Mouse (Mus musculus) liver, embryonic 14.5 days (tissue): ENCODE data around the gene Marc2. TPM values are rescaled to one million over a fixed set of nuclear protein-coding genes. Genes with fewer than 3 reads are reported as not detected.

Experiments used
- ATAC-seq: fragments of 200-750 bp; cut with Nextera tagmentation; 2 replicates; pipeline ENCODE4 v1.8.0; 2017; ENCODE audit warnings: moderate number of reproducible peaks, mild to moderate bottlenecking, moderate library complexity; ENCODE audit not compliant: insufficient read depth
- DNase-seq, 3 experiments: peaks; one replicate each; pipeline ENCODE4 v3.0.0-alpha.2; 2012 to 2013; ENCODE audit warnings: low read depth in 3 of 3, low spot score in 3 of 3
- H3K27ac ChIP-seq: fragments of 300-500 bp; sonication (generic); 2 replicates; pipeline ENCODE4 v1.5.1; 2014; ENCODE audit warnings: moderate library complexity, mild to moderate bottlenecking, control low read depth, inconsistent platforms
- H3K27me3 ChIP-seq: fragments of 300-500 bp; sonication (generic); 2 replicates; pipeline ENCODE4 v1.6.1; 2014; ENCODE audit warnings: mild to moderate bottlenecking, low read length, moderate library complexity; ENCODE audit not compliant: control insufficient read depth, insufficient read depth
- H3K36me3 ChIP-seq: fragments of 300-500 bp; sonication (generic); replicated peaks from 2 replicates; pipeline ENCODE4 v1.6.1; 2014; ENCODE audit warnings: low read depth; ENCODE audit not compliant: control insufficient read depth, insufficient read depth
- H3K4me1 ChIP-seq, 2 experiments: fragments of 200-500 bp in 1 of 2; fragments of 300-500 bp in 1 of 2; sonication (generic) in 1 of 2; replicated peaks; 2 replicates each; pipeline ENCODE4 v1.6.1; 2012 to 2014; ENCODE audit warnings: antibody characterized with exemption in 1 of 2, inconsistent platforms in 1 of 2, low read length in 1 of 2; ENCODE audit not compliant: control insufficient read depth in 2 of 2, insufficient read depth in 2 of 2
- H3K4me2 ChIP-seq: fragments of 300-500 bp; sonication (generic); 2 replicates; pipeline ENCODE4 v1.6.1; 2014; ENCODE audit warnings: low read depth, mild to moderate bottlenecking, control low read depth, moderate library complexity
- H3K4me3 ChIP-seq, 2 experiments: fragments of 200-500 bp in 1 of 2; fragments of 300-500 bp in 1 of 2; sonication (generic) in 1 of 2; 2 replicates each; pipeline ENCODE4 v1.5.1; 2012 to 2014; ENCODE audit warnings: low read depth in 2 of 2, low read length in 2 of 2, mild to moderate bottlenecking in 2 of 2, control low read depth in 1 of 2, inconsistent platforms in 1 of 2, moderate library complexity in 1 of 2; ENCODE audit not compliant: insufficient read depth in 1 of 2
- H3K9ac ChIP-seq: fragments of 300-500 bp; sonication (generic); replicated peaks from 2 replicates; pipeline ENCODE4 v1.6.1; 2014; ENCODE audit warnings: mild to moderate bottlenecking, control low read depth, moderate library complexity
- H3K9me3 ChIP-seq: fragments of 300-500 bp; sonication (generic); 2 replicates; pipeline ENCODE4 v1.6.1; 2016; ENCODE audit warnings: low read length, mixed read lengths; ENCODE audit not compliant: control insufficient read depth
- CTCF ChIP-seq: IDR thresholded peaks from 2 replicates; pipeline ENCODE4 v1.5.1; 2016; ENCODE audit warnings: antibody characterized with exemption, low read depth, control low read depth
- EP300 ChIP-seq: IDR thresholded peaks from 2 replicates; pipeline ENCODE4 v1.6.1; 2016; ENCODE audit warnings: antibody characterized with exemption, low read depth
- WGBS: fragments of 180-500 bp; shearing (Covaris S2); extraction: QIAGEN DNeasy Blood & Tissue Kit; methylation state at CpG from one replicate; pipeline ENCODE4 v1.1.7; 2014; ENCODE audit not compliant: insufficient replicate concordance; 5-methylcytosine and 5-hydroxymethylcytosine counted together
- microRNA counts: library from miRNA; unstranded; fragments of <30 nt; microRNA quantifications from one replicate; lab custom pipeline; 2016
- microRNA-seq: library from miRNA; unstranded; fragments of <30 nt; microRNA quantifications from one replicate; pipeline ENCODE4, GENCODE M21; 2016
- polyA plus RNA-seq, 2 experiments: library from polyadenylated mRNA; depleted of rRNA in 1 of 2; stranded (reverse) in 1 of 2; unstranded in 1 of 2; fragments of >200 nt; fragmentation: Nextera tagmentation in 1 of 2; extraction: Ambion mirVana in 1 of 2; gene quantifications; 2 replicates each; pipeline versions ENCODE4 v1.2.1 to v1.2.3; 2012 to 2014

Gene Marc2
- polyA plus RNA-seq, 2 experiments = 58.6 to 227 TPM

GRCm38 (mm10) chr1:184771202-184771890 is 74.9 kb downstream of the Marc2 start:
- Histone ChIP-seq H3K9me3 (no peaks in the 10 kb centered on the region), H3K9ac (no peak overlapping the region), H3K4me1 (peaks cover 0 to 10% of the 10 kb centered on the region in 2 experiments; a peak in 2 of 4 replicates), H3K4me3 (no peak overlapping the region), H3K4me2 (peak overlapping the region; percentile 19; the same call in 1 of the 2 replicates), H3K27ac (no peak overlapping the region), H3K36me3 (no peaks in the 10 kb centered on the region), H3K27me3 (no peaks in the 10 kb centered on the region)
- WGBS = 5% methylated on average over 18 of the region's 18 CpGs
- no peak for TF ChIP-seq EP300
- TF ChIP-seq CTCF = peak; percentile 90
- peak; percentile 64 for ATAC-seq
- peak in 1 of 3 experiments; percentile 35 for DNase-seq

GRCm38 (mm10) chr1:184763866-184764265 is 82.4 kb downstream of the Marc2 start:
- H3K4me3 ChIP-seq = no peak overlapping the region
- no peak for TF ChIP-seq CTCF
- TF ChIP-seq EP300 = no peak
- H3K4me2 ChIP-seq = no peak overlapping the region
- no peaks in the 10 kb centered on the region for H3K27me3 ChIP-seq
- no peaks in the 10 kb centered on the region for H3K36me3 ChIP-seq
- H3K9ac ChIP-seq = no peak overlapping the region
- no peaks in the 10 kb centered on the region for H3K4me1 ChIP-seq
- WGBS = 37% methylated on average over 3 of the region's 3 CpGs
- H3K27ac ChIP-seq = no peak overlapping the region
- no peaks in the 10 kb centered on the region for H3K9me3 ChIP-seq
- no peak for DNase-seq
- ATAC-seq = no peak

MicroRNA genes within 50 kb of the gene (microRNA counts, 519-probe panel; counts per million panel counts)
- 3,271 counts per million, percentile 8 among the panel's probes with 10 or more counts for microRNA mmu-miR-1981 (lab: Ali Mortazavi, UCI)

Small RNA genes within 50 kb of the gene (microRNA-seq; reads per million reads assigned to microRNA genes)
- gene Mir1981 = 260 reads per million, percentile 59 among the genes with 10 or more reads in this experiment

Other genes starting within 250 kb of the Marc2 start
- gene Hlx, start 113.8 kb downstream of the Marc2 start, polyA plus RNA-seq (2012; rRNA removed) = 2.7 and 3.1 TPM in 2 replicates
- 3.5 and 3.9 TPM in 2 replicates for gene Hlx, start 113.8 kb downstream of the Marc2 start, polyA plus RNA-seq (2014; fragmentation: Nextera tagmentation; extraction: Ambion mirVana)
- gene Marc1, start 35.1 kb downstream of the Marc2 start, polyA plus RNA-seq (2012; rRNA removed) = 10.2 and 10.3 TPM in 2 replicates
- gene Marc1, start 35.1 kb downstream of the Marc2 start, polyA plus RNA-seq (2014; fragmentation: Nextera tagmentation; extraction: Ambion mirVana) = 22.6 and 28.6 TPM in 2 replicates
- gene C130074G19Rik, start 36.8 kb upstream of the Marc2 start, polyA plus RNA-seq (2012; rRNA removed) = 5.4 and 7.4 TPM in 2 replicates
- gene C130074G19Rik, start 36.8 kb upstream of the Marc2 start, polyA plus RNA-seq (2014; fragmentation: Nextera tagmentation; extraction: Ambion mirVana) = 1.1 and 1.3 TPM in 2 replicates
- 0.55 and 0.67 TPM in 2 replicates for gene Mark1, start 153.1 kb upstream of the Marc2 start, polyA plus RNA-seq (2012; rRNA removed)
- gene Mark1, start 153.1 kb upstream of the Marc2 start, polyA plus RNA-seq (2014; fragmentation: Nextera tagmentation; extraction: Ambion mirVana) = 0.09 and 0.14 TPM in 2 replicates